15 mouse cellular contexts compared by ENCODE assay signal in genomic region chr11:67125361-67125760, GRCm38 (mm10). TPM values are rescaled to one million over a fixed set of nuclear protein-coding genes. Genes with fewer than 3 reads are reported as not detected.
DNase-seq lines count a peak whose midpoint lies in the region; ATAC-seq lines count a peak whose summit lies in the region.
"Had no signal": no experiment of that assay in that cellular context is flagged by ENCODE, and none has a peak within 500 bp of the region (broad histone marks: within the 10 kb centered on the region; RNA-seq: fewer than 3 reads in every experiment).

No protein-coding gene starts in this region.

- H3K9ac ChIP-seq in kidney, embryonic 16.5 days (replicated peaks; ENCODE audit: low read length), result no peak overlapping the region
- no peak overlapping the region for H3K9ac ChIP-seq in embryonic facial prominence, embryonic 13.5 days
- no peak overlapping the region for H3K9ac ChIP-seq in neural tube, embryonic 15.5 days (replicated peaks)

- no peak for DNase-seq in kidney, adult 11 months
- DNase-seq in gastrocnemius, postnatal 36 days, result peak; percentile 44 to 62
- DNase-seq in cerebellum, postnatal 25 days, result no peak
- DNase-seq in thymus, postnatal 4 days, result no peak
- DNase-seq: embryo, embryonic 11 days; heart, postnatal 36 days; kidney, postnatal 36 days had no signal

- H3K27ac ChIP-seq in kidney, embryonic 16.5 days (ENCODE audit: low read length), result no peak overlapping the region
- H3K27ac ChIP-seq in embryonic facial prominence, embryonic 13.5 days, result no peak overlapping the region
- H3K27ac ChIP-seq in neural tube, embryonic 15.5 days (replicated peaks), result no peak overlapping the region
- H3K27ac ChIP-seq: stomach, postnatal 0 days had no signal

- no peaks in the 10 kb centered on the region for H3K4me1 ChIP-seq in kidney, embryonic 16.5 days (ENCODE audit: insufficient read depth, low read length)
- peaks cover 4% of the 10 kb centered on the region; the same call in 1 of the 2 replicates for H3K4me1 ChIP-seq in embryonic facial prominence, embryonic 13.5 days
- peaks cover 11% of the 10 kb centered on the region for H3K4me1 ChIP-seq in neural tube, embryonic 15.5 days

- H3K4me2 ChIP-seq in kidney, embryonic 16.5 days (replicated peaks; ENCODE audit: low read depth, low read length), result peak overlapping the region; percentile 42
- H3K4me2 ChIP-seq in embryonic facial prominence, embryonic 13.5 days, result peak overlapping the region; percentile 35
- H3K4me2 ChIP-seq in neural tube, embryonic 15.5 days, result peak overlapping the region; percentile 9

- no peak for ATAC-seq in kidney, embryonic 16.5 days (ENCODE audit: low FRiP score, low TSS enrichment)
- no peak for ATAC-seq in embryonic facial prominence, embryonic 13.5 days (ENCODE audit: insufficient number of reproducible peaks, insufficient read depth, low FRiP score, low TSS enrichment, low read depth)
- no peak for ATAC-seq in neural tube, embryonic 15.5 days (ENCODE audit: low FRiP score)
- no peak for ATAC-seq in megakaryocyte progenitor cell, adult 5-6 weeks (replicated peaks; ENCODE audit: poor library complexity)

- H3K4me3 ChIP-seq in kidney, embryonic 16.5 days (ENCODE audit: low read length), result no peak overlapping the region; the same call in 1 of the 2 replicates
- H3K4me3 ChIP-seq in embryonic facial prominence, embryonic 13.5 days, result no peak overlapping the region
- H3K4me3 ChIP-seq in neural tube, embryonic 15.5 days (replicated peaks), result no peak overlapping the region

- no peaks in the 10 kb centered on the region for H3K9me3 ChIP-seq in kidney, embryonic 16.5 days (ENCODE audit: low read length)
- no peaks in the 10 kb centered on the region for H3K9me3 ChIP-seq in embryonic facial prominence, embryonic 13.5 days
- H3K9me3 ChIP-seq in neural tube, embryonic 15.5 days (replicated peaks), result no peaks in the 10 kb centered on the region

- H3K27me3 ChIP-seq in kidney, embryonic 16.5 days (ENCODE audit: insufficient read depth, low read length), result no peaks in the 10 kb centered on the region
- H3K27me3 ChIP-seq in embryonic facial prominence, embryonic 13.5 days, result no peaks in the 10 kb centered on the region
- no peaks in the 10 kb centered on the region for H3K27me3 ChIP-seq in neural tube, embryonic 15.5 days (replicated peaks)

- no peaks in the 10 kb centered on the region for H3K36me3 ChIP-seq in kidney, embryonic 16.5 days (ENCODE audit: insufficient read depth, low read length)
- no peaks in the 10 kb centered on the region for H3K36me3 ChIP-seq in embryonic facial prominence, embryonic 13.5 days
- H3K36me3 ChIP-seq in neural tube, embryonic 15.5 days, result no peaks in the 10 kb centered on the region

- WGBS in kidney, embryonic 16.5 days, result 25% methylated on average over 17 of the region's 17 CpGs
- 33% methylated on average over 17 of the region's 17 CpGs for WGBS in embryonic facial prominence, embryonic 13.5 days
- WGBS in neural tube, embryonic 15.5 days, result 36% methylated on average over 17 of the region's 17 CpGs

- intact Hi-C loops in gastrocnemius, postnatal 36 days (cut with DNase I), result no loop called here

RNA-seq across cellular contexts. Expression of gene Myh2, which starts 45.5 kb away (rescaled TPM):
- not detected in 2 replicates for polyA plus RNA-seq in kidney, embryonic 16.5 days (2015; fragmentation: Nextera tagmentation; extraction: Ambion mirVana)
- 0.07 and 0.11 TPM in 2 replicates for polyA plus RNA-seq in embryonic facial prominence, embryonic 13.5 days (2015; fragmentation: Nextera tagmentation; extraction: Ambion mirVana)
- total RNA-seq in gastrocnemius, postnatal 36 days (2021), result 1,000 to 10,000 TPM; 1,281 to 1,857 TPM
- 0.20 and 0.22 TPM in 2 replicates for polyA plus RNA-seq in neural tube, embryonic 15.5 days (2015; fragmentation: Nextera tagmentation; extraction: Ambion mirVana)
- not detected in 2 replicates for total RNA-seq in megakaryocyte progenitor cell, adult 5-6 weeks (2015)
- not detected in 2 replicates for total RNA-seq in megakaryocyte progenitor cell, adult 5-6 weeks (2017)
- total RNA-seq: heart, postnatal 36 days; megakaryocyte-erythroid progenitor cell, adult 5-6 weeks had no signal
- polyA plus RNA-seq: C2C12; liver, embryonic 16.5 days had no signal

RNA-seq across cellular contexts. Expression of gene Myh3, which starts 47.3 kb away (rescaled TPM):
- polyA plus RNA-seq in kidney, embryonic 16.5 days (2015; fragmentation: Nextera tagmentation; extraction: Ambion mirVana), result 4.7 and 5.1 TPM in 2 replicates
- 9.2 and 10.5 TPM in 2 replicates for polyA plus RNA-seq in embryonic facial prominence, embryonic 13.5 days (2015; fragmentation: Nextera tagmentation; extraction: Ambion mirVana)
- 10 to 100 TPM in 1 of 2 experiments, 1 to 10 TPM in 1; 7.7 to 11.8 TPM for total RNA-seq in gastrocnemius, postnatal 36 days (2021)
- 8.3 and 13.4 TPM in 2 replicates for polyA plus RNA-seq in neural tube, embryonic 15.5 days (2015; fragmentation: Nextera tagmentation; extraction: Ambion mirVana)
- not detected in 2 replicates for total RNA-seq in megakaryocyte progenitor cell, adult 5-6 weeks (2015)
- not detected in 2 replicates for total RNA-seq in megakaryocyte progenitor cell, adult 5-6 weeks (2017)
- total RNA-seq: heart, postnatal 36 days; megakaryocyte-erythroid progenitor cell, adult 5-6 weeks had no signal

Comparison
In these comparisons a context has a peak if more than half of its experiments do, and no peak if none do; other contexts are left out.
1. DNase-seq: peak in gastrocnemius, postnatal 36 days (2 of 2); none in kidney, adult 11 months (single experiment), cerebellum, postnatal 25 days (0 of 2) and thymus, postnatal 4 days (single experiment).
2. Peak in every context shown above with its lines, with median percentiles within 50 percentile points of each other: H3K4me2 ChIP-seq.